Mouse (Mus musculus) liver, adult 2 months (tissue): ENCODE measurements at regions not wholly inside any gene's neighbourhood (a gene's known extent, or its start where the extent isn't known, plus 50 kb on each side); places are given as distances from the start of the nearest gene placed in this dataset.

Source experiments
- CTCF ChIP-seq: fragments of 200-500 bp; IDR thresholded peaks from 2 replicates; pipeline ENCODE4 v1.5.1; 2011; ENCODE audit warnings: low read depth, low read length, control low read depth
- POLR2A ChIP-seq: fragments of 200-500 bp; IDR thresholded peaks from 2 replicates; pipeline ENCODE4 v1.6.1; 2011; ENCODE audit warnings: low read length, control low read depth; ENCODE audit not compliant: insufficient read depth; ENCODE audit errors: extremely low read depth

GRCm38 (mm10) chr10:110658153-110658695, 87.0 kb upstream of the E2f7 start:
- TF ChIP-seq POLR2A (no peak), CTCF (no peak)
